ENCODE assay signal across 9 mouse cellular contexts in the genomic region with DNA sequence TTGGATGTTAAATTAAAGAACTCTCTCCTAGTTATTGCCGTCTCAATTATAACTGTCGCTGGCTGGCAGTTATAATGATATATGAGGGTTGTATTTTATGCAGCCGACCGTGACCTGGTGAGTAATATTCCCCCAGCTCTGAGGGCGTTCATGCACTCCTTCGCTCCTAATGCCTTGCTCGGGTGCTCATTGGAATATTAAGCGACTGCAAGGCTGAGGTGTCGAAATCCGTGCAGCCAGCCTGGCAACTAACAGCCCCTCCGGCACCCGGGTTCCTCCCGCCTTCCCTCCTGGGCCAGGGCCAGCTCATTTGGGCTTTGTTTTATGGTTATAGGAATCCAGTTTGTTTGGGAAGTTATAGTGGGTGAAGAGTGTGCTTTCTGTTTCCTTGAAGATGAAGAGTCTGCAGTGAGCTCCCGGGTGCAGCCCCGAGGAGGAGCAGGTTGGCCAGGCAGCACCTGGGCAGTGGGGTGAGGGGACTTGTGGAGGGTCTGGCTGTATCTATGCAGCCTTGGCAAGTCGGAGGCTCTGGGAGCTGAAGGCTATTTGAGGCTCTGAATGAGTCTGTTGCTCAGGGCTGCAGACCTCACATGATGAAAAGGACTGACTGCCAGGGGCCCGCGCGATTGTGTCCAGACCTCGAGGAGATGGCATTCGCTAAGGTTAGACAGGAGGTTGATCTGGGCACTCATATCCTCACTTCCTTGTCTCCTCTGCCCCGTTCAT. TPM values are rescaled to one million over a fixed set of nuclear protein-coding genes. Genes with fewer than 3 reads are reported as not detected.
A peak's percentile ranks its signal among the peaks of the same experiment; 100 is the strongest.
DNase-seq lines count a peak whose midpoint lies in the region; ATAC-seq and TF ChIP-seq lines count a peak whose summit lies in the region.
"Had no signal": no experiment of that assay in that cellular context is flagged by ENCODE, and none has a peak within 500 bp of the region (broad histone marks: within the 10 kb centered on the region; RNA-seq: fewer than 3 reads in every experiment).

No protein-coding gene starts in this region.

- H3K4me1 ChIP-seq in heart, postnatal 0 days (ENCODE audit: control insufficient read depth, insufficient read depth): peaks cover 21% of the 10 kb centered on the region
- peaks cover 28% of the 10 kb centered on the region for H3K4me1 ChIP-seq in limb, embryonic 13.5 days
- H3K4me1 ChIP-seq: liver, embryonic 13.5 days had no signal

- peak; percentile 71 to 76 for DNase-seq in cerebellum, postnatal 10 days
- no peak for DNase-seq in cerebellum, adult 11 months
- DNase-seq in adrenal gland, postnatal 25 days: peak; percentile 2
- no peak for DNase-seq in heart, postnatal 0 days (ENCODE audit: low spot score)
- DNase-seq in embryo, embryonic 11 days: no peak
- no peak for DNase-seq in urinary bladder, adult 18-20 months (ENCODE audit: low spot score in 2 of 2)
- no peak for DNase-seq in layer of hippocampus, postnatal 14 days (ENCODE audit: low spot score in 2 of 2)
- DNase-seq: liver, embryonic 13.5 days had no signal

- 0 out of 2 replicates have a peak overlapping the region, but pooled peaks have one; percentile 17 for H3K9ac ChIP-seq in heart, postnatal 0 days (replicated peaks; ENCODE audit: low read depth, low read length)
- H3K9ac ChIP-seq in limb, embryonic 13.5 days: peak overlapping the region; percentile 14; the same call in 1 of the 2 replicates
- H3K9ac ChIP-seq: liver, embryonic 13.5 days had no signal

- H3K36me3 ChIP-seq in heart, postnatal 0 days (replicated peaks; ENCODE audit: control insufficient read depth, insufficient read depth, low read length): no peaks in the 10 kb centered on the region
- H3K36me3 ChIP-seq in limb, embryonic 13.5 days: no peaks in the 10 kb centered on the region
- H3K36me3 ChIP-seq: liver, embryonic 13.5 days had no signal

- peak; percentile 54 for ATAC-seq in heart, postnatal 0 days (ENCODE audit: insufficient read depth, low read depth)
- no peak for ATAC-seq in limb, embryonic 13.5 days (ENCODE audit: low FRiP score, low read depth)

- no peak for TF ChIP-seq EP300 in heart, postnatal 0 days (IDR thresholded peaks at IDR 0.05; ENCODE audit: low read depth)

- H3K9me3 ChIP-seq in heart, postnatal 0 days (replicated peaks; ENCODE audit: control insufficient read depth, low read length): peaks cover 6% of the 10 kb centered on the region
- peaks cover 8% of the 10 kb centered on the region; the same call in 1 of the 2 replicates for H3K9me3 ChIP-seq in limb, embryonic 13.5 days
- H3K9me3 ChIP-seq: liver, embryonic 13.5 days had no signal

- H3K4me2 ChIP-seq in heart, postnatal 0 days (ENCODE audit: low read depth, low read length): peak overlapping the region; percentile 39
- H3K4me2 ChIP-seq in limb, embryonic 13.5 days (replicated peaks): peak overlapping the region; percentile 38
- H3K4me2 ChIP-seq: liver, embryonic 13.5 days had no signal

- H3K27ac ChIP-seq in heart, postnatal 0 days (ENCODE audit: low read depth): peak overlapping the region; percentile 72
- H3K27ac ChIP-seq in limb, embryonic 13.5 days: peak overlapping the region; percentile 44; the same call in 1 of the 2 replicates
- H3K27ac ChIP-seq: liver, embryonic 13.5 days had no signal

- no peak for TF ChIP-seq CTCF in heart, postnatal 0 days (IDR thresholded peaks at IDR 0.05; ENCODE audit: low read depth)

- no peaks in the 10 kb centered on the region for H3K27me3 ChIP-seq in heart, postnatal 0 days (ENCODE audit: control insufficient read depth, insufficient read depth, low read length)
- peaks cover 28% of the 10 kb centered on the region for H3K27me3 ChIP-seq in limb, embryonic 13.5 days
- H3K27me3 ChIP-seq: liver, embryonic 13.5 days had no signal

- 0 out of 2 replicates have a peak overlapping the region, but pooled peaks have one; percentile 5 for H3K4me3 ChIP-seq in heart, postnatal 0 days (ENCODE audit: low read depth, low read length)
- H3K4me3 ChIP-seq in limb, embryonic 13.5 days: no peak overlapping the region
- H3K4me3 ChIP-seq: liver, embryonic 13.5 days had no signal

- 30% methylated on average over 22 of the region's 22 CpGs for WGBS in heart, postnatal 0 days
- WGBS in limb, embryonic 13.5 days: 26% methylated on average over 22 of the region's 22 CpGs

RNA-seq across cellular contexts. Expression of a gene that starts 8.4 kb away (rescaled TPM):
- total RNA-seq in adrenal gland, postnatal 25 days (2021): not detected in 2 replicates
- not detected in 2 replicates for total RNA-seq in heart, postnatal 0 days (2014; rRNA removed; ENCODE audit: low replicate concordance)
- not detected in 2 replicates for polyA plus RNA-seq in heart, postnatal 0 days (2015; fragmentation: Nextera tagmentation; extraction: Ambion mirVana)
- not detected in 2 replicates for polyA plus RNA-seq in limb, embryonic 13.5 days (2015; fragmentation: Nextera tagmentation; extraction: Ambion mirVana)
- total RNA-seq in layer of hippocampus, postnatal 14 days (2021): not detected
- polyA plus RNA-seq: liver, embryonic 13.5 days had no signal

Comparison
In these comparisons a context has a peak if more than half of its experiments do, and no peak if none do; other contexts are left out.
1. DNase-seq: peak in cerebellum, postnatal 10 days (2 of 2) and adrenal gland, postnatal 25 days (single experiment); none in cerebellum, adult 11 months (single experiment), heart, postnatal 0 days (single experiment), embryo, embryonic 11 days (single experiment), urinary bladder, adult 18-20 months (0 of 2) and layer of hippocampus, postnatal 14 days (0 of 2).